Mouse (Mus musculus) heart, adult 2 months (tissue): ENCODE results near the gene Tlr8. TPM values are rescaled to one million over a fixed set of nuclear protein-coding genes. Genes with fewer than 3 reads are reported as not detected.

ENCODE experiments used
- DNase-seq, 2 experiments: peaks; one replicate each; pipeline ENCODE4 v3.0.0; 2021
- H3K27ac ChIP-seq: fragments of 200-600 bp; 2 replicates; pipeline ENCODE4 v1.8.1; 2022
- H3K27me3 ChIP-seq: fragments of 200-500 bp; 2 replicates; pipeline ENCODE4 v1.6.1; 2012; ENCODE audit warnings: mild to moderate bottlenecking, low read length, inconsistent platforms, mixed read lengths; ENCODE audit not compliant: control insufficient read depth, insufficient read depth
- H3K36me3 ChIP-seq: fragments of 200-500 bp; 2 replicates; pipeline ENCODE4 v1.6.1; 2012; ENCODE audit warnings: low read length, inconsistent platforms; ENCODE audit not compliant: control insufficient read depth, insufficient read depth
- H3K4me1 ChIP-seq: fragments of 200-500 bp; 2 replicates; pipeline ENCODE4 v1.6.1; 2011; ENCODE audit warnings: low read length; ENCODE audit not compliant: control insufficient read depth, insufficient read depth
- H3K4me3 ChIP-seq: fragments of 200-600 bp; 2 replicates; pipeline ENCODE4 v1.8.1; 2022
- H3K79me2 ChIP-seq: fragments of 200-500 bp; replicated peaks from 2 replicates; pipeline ENCODE4 v1.6.1; 2012; ENCODE audit warnings: mild to moderate bottlenecking, inconsistent platforms, low read length, moderate library complexity, mixed read lengths; ENCODE audit not compliant: control insufficient read depth, insufficient read depth
- H3K9ac ChIP-seq: fragments of 200-500 bp; 2 replicates; pipeline ENCODE4 v1.6.1; 2012; ENCODE audit warnings: low read depth, mild to moderate bottlenecking, control low read depth, inconsistent platforms, low read length, mixed read lengths
- CTCF ChIP-seq: fragments of 200-600 bp; IDR thresholded peaks from 2 replicates; pipeline ENCODE4 v1.8.1; 2022; ENCODE audit warnings: antibody characterized with exemption, mild to moderate bottlenecking, moderate library complexity
- EP300 ChIP-seq: fragments of 200-500 bp; IDR thresholded peaks from 2 replicates; pipeline ENCODE4 v1.6.1; 2011; ENCODE audit warnings: low read depth, low read length, control low read depth; ENCODE audit not compliant: insufficient read depth
- POLR2A ChIP-seq: fragments of 200-500 bp; IDR thresholded peaks from 2 replicates; pipeline ENCODE4 v1.6.1; 2011; ENCODE audit warnings: mild to moderate bottlenecking, low read depth, low read length, control low read depth; ENCODE audit not compliant: insufficient read depth
- WGBS: fragments of 180-500 bp; shearing (Covaris S2); methylation state at CpG from one replicate; pipeline ENCODE4 v1.1.7; 2018; 5-methylcytosine and 5-hydroxymethylcytosine counted together
- intact Hi-C: fragments of 180-260 bp; cut with DNase I; formaldehyde crosslinking; loops from one replicate; pipeline ENCODE4 v1.15.1; 2025
- polyA plus RNA-seq: library from polyadenylated mRNA; depleted of rRNA; stranded (reverse); fragments of >200 nt; gene quantifications from 2 replicates; pipeline ENCODE4 v1.2.3, GENCODE M21; 2012; rRNA removed
- total RNA-seq, 2 experiments: library from RNA; stranded (reverse); gene quantifications; 2 replicates each; pipeline ENCODE4 v1.2.3; 2021

Gene Tlr8
- total and polyA plus RNA-seq, 3 experiments, result 0.59 to 1.9 (median 1.3) TPM

- H3K4me3 ChIP-seq, result no peak overlapping the region
- no peaks in the 10 kb centered on the region for H3K27me3 ChIP-seq
- H3K4me1 ChIP-seq, result no peaks in the 10 kb centered on the region
- TF ChIP-seq POLR2A, result no peak
- TF ChIP-seq EP300, result no peak
- TF ChIP-seq CTCF, result no peak
- 46% methylated on average over 2 of the region's 2 CpGs for WGBS
- H3K27ac ChIP-seq, result no peak overlapping the region
- H3K36me3 ChIP-seq, result no peaks in the 10 kb centered on the region
- H3K79me2 ChIP-seq, result no peaks in the 10 kb centered on the region
- intact Hi-C loops, result no loop called here
- H3K9ac ChIP-seq, result no peak overlapping the region
- DNase-seq, result no peak
These were observed 68.9 kb downstream of the Tlr8 start for GRCm38 (mm10) chrX:167195228-167195649.

Other genes starting within 250 kb of the Tlr8 start
- 100 to 1,000 TPM; 435 to 610 TPM for gene Tmsb4x, start 55.0 kb downstream of the Tlr8 start, total RNA-seq
- 211 and 313 TPM in 2 replicates for gene Tmsb4x, start 55.0 kb downstream of the Tlr8 start, polyA plus RNA-seq
- gene Tlr7, start 66.2 kb upstream of the Tlr8 start, total RNA-seq, result 1 to 10 TPM; 1.7 to 2.5 TPM
- gene Tlr7, start 66.2 kb upstream of the Tlr8 start, polyA plus RNA-seq, result 0.57 and 0.91 TPM in 2 replicates
- 10 to 100 TPM; 12.5 to 13.6 TPM for gene Prps2, start 118.4 kb upstream of the Tlr8 start, total RNA-seq
- gene Prps2, start 118.4 kb upstream of the Tlr8 start, polyA plus RNA-seq, result 4.6 and 7.1 TPM in 2 replicates